In the genomic region with DNA sequence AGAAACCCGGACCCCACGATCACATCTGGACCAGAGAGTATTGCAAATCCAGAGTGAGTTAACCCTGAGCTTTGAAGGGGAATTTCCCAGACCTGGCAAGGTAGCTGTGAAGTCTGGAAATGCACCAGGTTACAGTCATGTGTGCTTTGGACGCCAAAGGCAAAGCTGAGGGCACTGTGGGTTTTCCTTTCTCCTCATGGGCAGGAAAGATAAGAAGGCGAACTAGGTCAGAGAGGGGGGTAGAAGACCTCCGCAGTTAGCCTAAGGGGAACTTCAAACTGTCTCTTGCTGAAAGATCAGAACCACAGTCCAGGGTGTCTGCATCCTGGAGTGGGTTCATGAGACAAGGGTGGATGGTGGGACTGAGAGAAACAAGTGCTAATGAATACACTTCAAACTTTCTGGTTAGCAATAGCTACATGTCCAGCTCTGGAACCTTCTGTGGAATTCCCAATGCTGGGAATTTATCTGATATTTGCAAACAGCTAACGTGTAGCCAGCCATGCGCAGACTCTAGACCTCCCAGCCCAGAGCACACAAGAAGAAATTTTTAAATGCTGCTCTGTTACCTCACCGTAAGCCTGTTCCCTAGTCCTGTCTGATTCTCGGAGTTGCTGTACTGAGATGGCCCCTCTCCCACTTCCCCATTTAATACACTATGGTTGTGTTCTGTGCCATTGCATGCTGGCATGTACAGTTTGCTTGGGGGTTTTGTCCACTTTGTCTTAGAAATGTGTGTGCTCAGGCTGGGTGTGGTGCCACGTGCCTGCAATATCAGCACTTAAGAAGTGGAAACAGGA, we compare ENCODE assay signal across 25 mouse cellular contexts. TPM values are rescaled to one million over a fixed set of nuclear protein-coding genes. Genes with fewer than 3 reads are reported as not detected.
DNase-seq lines count a peak whose midpoint lies in the region; ATAC-seq lines count a peak whose summit lies in the region.
"Had no signal": no experiment of that assay in that cellular context is flagged by ENCODE, and none has a peak within 500 bp of the region (broad histone marks: within the 10 kb centered on the region; RNA-seq: fewer than 3 reads in every experiment).

No protein-coding gene starts in this region.

- H3K36me3 ChIP-seq in liver, embryonic 13.5 days = no peaks in the 10 kb centered on the region
- no peaks in the 10 kb centered on the region for H3K36me3 ChIP-seq in liver, embryonic 12.5 days
- no peaks in the 10 kb centered on the region for H3K36me3 ChIP-seq in midbrain, embryonic 13.5 days
- H3K36me3 ChIP-seq: embryonic facial prominence, embryonic 13.5 days; forebrain, embryonic 12.5 days; heart, embryonic 13.5 days; hindbrain, embryonic 12.5 days had no signal

- no peak overlapping the region for H3K4me2 ChIP-seq in liver, embryonic 13.5 days
- H3K4me2 ChIP-seq in liver, embryonic 12.5 days = no peak overlapping the region
- H3K4me2 ChIP-seq in midbrain, embryonic 13.5 days (replicated peaks) = no peak overlapping the region
- H3K4me2 ChIP-seq: embryonic facial prominence, embryonic 13.5 days; forebrain, embryonic 12.5 days; heart, embryonic 13.5 days; hindbrain, embryonic 12.5 days had no signal

- H3K9me3 ChIP-seq in liver, embryonic 13.5 days (replicated peaks) = no peaks in the 10 kb centered on the region
- H3K9me3 ChIP-seq in liver, embryonic 12.5 days (replicated peaks) = no peaks in the 10 kb centered on the region
- H3K9me3 ChIP-seq in midbrain, embryonic 13.5 days = no peaks in the 10 kb centered on the region
- H3K9me3 ChIP-seq: embryonic facial prominence, embryonic 13.5 days; forebrain, embryonic 12.5 days; heart, embryonic 13.5 days; hindbrain, embryonic 12.5 days had no signal

- DNase-seq in liver, embryonic 13.5 days = no peak
- DNase-seq in 416B (ENCODE audit: low read depth) (peak; percentile 67), MEL-GATA-1-ER (ENCODE audit: extremely low read depth, low read depth) (peak; percentile 95)
- no peak for DNase-seq in testis, postnatal 10 days (ENCODE audit: low spot score)
- DNase-seq in layer of hippocampus, adult 11-12 months (ENCODE audit: low spot score) = no peak
- DNase-seq: adrenal gland, postnatal 14 days; cerebellum, adult 11-12 months; cerebellum, adult 9-10 months; cerebellum, postnatal 25 days; gastrocnemius, postnatal 10 days; heart, postnatal 36 days had no signal

- no peak overlapping the region; the same call in 1 of the 2 replicates for H3K27ac ChIP-seq in liver, embryonic 13.5 days
- no peak overlapping the region for H3K27ac ChIP-seq in liver, embryonic 12.5 days
- H3K27ac ChIP-seq in midbrain, embryonic 13.5 days = no peak overlapping the region
- H3K27ac ChIP-seq: embryonic facial prominence, embryonic 13.5 days; forebrain, embryonic 12.5 days; heart, embryonic 13.5 days; hindbrain, embryonic 12.5 days had no signal

- H3K9ac ChIP-seq in liver, embryonic 13.5 days = no peak overlapping the region
- no peak overlapping the region for H3K9ac ChIP-seq in liver, embryonic 12.5 days
- H3K9ac ChIP-seq in midbrain, embryonic 13.5 days (replicated peaks) = no peak overlapping the region
- H3K9ac ChIP-seq: embryonic facial prominence, embryonic 13.5 days; forebrain, embryonic 12.5 days; heart, embryonic 13.5 days; hindbrain, embryonic 12.5 days had no signal

- H3K4me3 ChIP-seq in liver, embryonic 13.5 days (replicated peaks) = no peak overlapping the region
- H3K4me3 ChIP-seq in liver, embryonic 12.5 days = no peak overlapping the region
- no peak overlapping the region for H3K4me3 ChIP-seq in midbrain, embryonic 13.5 days (replicated peaks)
- H3K4me3 ChIP-seq: embryonic facial prominence, embryonic 13.5 days; forebrain, embryonic 12.5 days; heart, embryonic 13.5 days; hindbrain, embryonic 12.5 days had no signal

- ATAC-seq in liver, embryonic 13.5 days (ENCODE audit: low read depth) = 0 out of 2 replicates have a peak, but pooled peaks have one; percentile 29
- no peak for ATAC-seq in liver, embryonic 12.5 days
- peak; percentile 54 to 89 for ATAC-seq in hematopoietic stem cell, adult 5-6 weeks (replicated peaks in 1 of 2; ENCODE audit: insufficient read depth in 1 of 2, low FRiP score in 2 of 2, low TSS enrichment in 1 of 2, low read depth in 1 of 2, poor library complexity in 2 of 2, severe bottlenecking in 2 of 2)
- no peak for ATAC-seq in midbrain, embryonic 13.5 days
- ATAC-seq: forebrain, embryonic 16.5 days; hindbrain, embryonic 16.5 days had no signal

- peaks cover 15% of the 10 kb centered on the region; the same call in 1 of the 2 replicates for H3K4me1 ChIP-seq in liver, embryonic 13.5 days (replicated peaks)
- H3K4me1 ChIP-seq in liver, embryonic 12.5 days = peaks cover 10% of the 10 kb centered on the region
- no peaks in the 10 kb centered on the region for H3K4me1 ChIP-seq in midbrain, embryonic 13.5 days (replicated peaks)
- H3K4me1 ChIP-seq: embryonic facial prominence, embryonic 13.5 days; heart, embryonic 13.5 days; hindbrain, embryonic 12.5 days had no signal

- 23% methylated on average over 10 of the region's 10 CpGs for WGBS in liver, embryonic 13.5 days (ENCODE audit: insufficient replicate concordance)
- WGBS in liver, embryonic 12.5 days (ENCODE audit: insufficient replicate concordance) = 29% methylated on average over 10 of the region's 10 CpGs
- 90% methylated on average over 10 of the region's 10 CpGs for WGBS in midbrain, embryonic 13.5 days

- H3K27me3 ChIP-seq in liver, embryonic 13.5 days = 0 out of 2 replicates have a peak, but pooled peaks cover 3% of the 10 kb centered on the region
- peaks cover 13% of the 10 kb centered on the region for H3K27me3 ChIP-seq in liver, embryonic 12.5 days (replicated peaks)
- no peaks in the 10 kb centered on the region for H3K27me3 ChIP-seq in midbrain, embryonic 13.5 days
- H3K27me3 ChIP-seq: embryonic facial prominence, embryonic 13.5 days; forebrain, embryonic 12.5 days; hindbrain, embryonic 12.5 days had no signal

RNA-seq across cellular contexts. Expression of a gene that starts 5.0 kb away (rescaled TPM):
- polyA plus RNA-seq in liver, embryonic 13.5 days (2015; fragmentation: Nextera tagmentation; extraction: Ambion mirVana) = not detected in 2 replicates
- polyA plus RNA-seq in liver, embryonic 12.5 days (2016; fragmentation: Nextera tagmentation; extraction: Ambion mirVana) = not detected in 2 replicates
- not detected in 2 replicates for total RNA-seq in hematopoietic stem cell, adult 5-6 weeks (2017)
- 0.20 and 0.27 TPM in 2 replicates for polyA plus RNA-seq in midbrain, embryonic 13.5 days (2015; fragmentation: Nextera tagmentation; extraction: Ambion mirVana)
- total RNA-seq: adrenal gland, adult 18-20 months; adrenal gland, postnatal 14 days; gastrocnemius, postnatal 10 days; gastrocnemius, postnatal 4 days; heart, adult 8-10 months; heart, postnatal 36 days had no signal
- polyA plus RNA-seq: embryonic facial prominence, embryonic 13.5 days; forebrain, embryonic 16.5 days; heart, postnatal 0 days had no signal

RNA-seq across cellular contexts. Expression of a gene that starts 5.8 kb away (rescaled TPM):
- not detected in 2 replicates for polyA plus RNA-seq in liver, embryonic 13.5 days (2015; fragmentation: Nextera tagmentation; extraction: Ambion mirVana)
- 0.29 TPM in 1 of 2 replicates, not detected in the other for polyA plus RNA-seq in liver, embryonic 12.5 days (2016; fragmentation: Nextera tagmentation; extraction: Ambion mirVana)
- 0.06 and 0.20 TPM in 2 replicates for total RNA-seq in hematopoietic stem cell, adult 5-6 weeks (2017)
- 2.0 and 3.4 TPM in 2 replicates for polyA plus RNA-seq in midbrain, embryonic 13.5 days (2015; fragmentation: Nextera tagmentation; extraction: Ambion mirVana)
- total RNA-seq: adrenal gland, postnatal 14 days; CH12.LX; gastrocnemius, postnatal 10 days; gastrocnemius, postnatal 4 days; heart, postnatal 36 days had no signal

RNA-seq across cellular contexts. Expression of a gene that starts 51.0 kb away (rescaled TPM):
- 48.1 and 54.8 TPM in 2 replicates for polyA plus RNA-seq in liver, embryonic 13.5 days (2015; fragmentation: Nextera tagmentation; extraction: Ambion mirVana)
- 54.7 and 61.6 TPM in 2 replicates for polyA plus RNA-seq in liver, embryonic 12.5 days (2016; fragmentation: Nextera tagmentation; extraction: Ambion mirVana)
- 35.1 and 65.0 TPM in 2 replicates for total RNA-seq in hematopoietic stem cell, adult 5-6 weeks (2017)
- 156 and 157 TPM in 2 replicates for polyA plus RNA-seq in midbrain, embryonic 13.5 days (2015; fragmentation: Nextera tagmentation; extraction: Ambion mirVana)

Comparison
In these comparisons a context has a peak if more than half of its experiments do, and no peak if none do; other contexts are left out.
1. ATAC-seq: peak in liver, embryonic 13.5 days (single experiment) and hematopoietic stem cell, adult 5-6 weeks (2 of 2); none in liver, embryonic 12.5 days (single experiment) and midbrain, embryonic 13.5 days (single experiment).
2. DNase-seq: peak in 416B (single experiment) and MEL-GATA-1-ER (single experiment); none in liver, embryonic 13.5 days (single experiment), testis, postnatal 10 days (single experiment) and layer of hippocampus, adult 11-12 months (single experiment).